Mouse (Mus musculus) embryo, embryonic 10.5 days (tissue): ENCODE data around the gene Icam5.

ENCODE experiments used
- DNase-seq: peaks from one replicate; pipeline ENCODE4 v3.0.0-alpha.2; 2015; ENCODE audit warnings: low spot score

Icam5 gene

GRCm38 (mm10) chr9:21014691-21015570, 16.9 kb upstream of the Icam5 start:
- DNase-seq, result no peak

- DNase-seq, result no peak
Measured at GRCm38 (mm10) chr9:21015571-21016130, 16.2 kb upstream of the Icam5 start, which contains the start of gene Icam1. Gene Icam1, plus strand, starts transcription at chr9:21015985.

GRCm38 (mm10) chr9:21016331-21017176, 15.3 kb upstream of the Icam5 start:
- DNase-seq, result no peak

- no peak for DNase-seq
Measured at GRCm38 (mm10) chr9:21017177-21017575, 14.7 kb upstream of the Icam5 start.

- DNase-seq, result no peak
Measured at GRCm38 (mm10) chr9:21018600-21018999, 13.3 kb upstream of the Icam5 start.

- DNase-seq, result no peak
Measured at GRCm38 (mm10) chr9:21021363-21021762, 10.5 kb upstream of the Icam5 start.

GRCm38 (mm10) chr9:21022288-21022687, 9.6 kb upstream of the Icam5 start:
- DNase-seq, result no peak

GRCm38 (mm10) chr9:21022726-21023125, 9.1 kb upstream of the Icam5 start:
- no peak for DNase-seq

- DNase-seq, result no peak
Measured at GRCm38 (mm10) chr9:21025258-21025810, 6.5 kb upstream of the Icam5 start.

- no peak for DNase-seq
Measured at GRCm38 (mm10) chr9:21026849-21027248, 5.0 kb upstream of the Icam5 start.

GRCm38 (mm10) chr9:21027774-21028290, 4.0 kb upstream of the Icam5 start:
- DNase-seq, result no peak

- DNase-seq, result no peak
Measured at GRCm38 (mm10) chr9:21028560-21029110, 3.2 kb upstream of the Icam5 start.

- DNase-seq, result peak; percentile 89
Measured at GRCm38 (mm10) chr9:21029291-21030054, 2.4 kb upstream of the Icam5 start, which contains the start of gene Icam4. Gene Icam4, plus strand, starts transcription at chr9:21029373.

- no peak for DNase-seq
Measured at GRCm38 (mm10) chr9:21030055-21030600, 1.7 kb upstream of the Icam5 start.

GRCm38 (mm10) chr9:21030781-21031250, 1.1 kb upstream of the Icam5 start:
- peak; percentile 93 for DNase-seq

- peak; percentile 72 for DNase-seq
Measured at GRCm38 (mm10) chr9:21031251-21031895, 500 bp upstream of the Icam5 start.

GRCm38 (mm10) chr9:21032491-21032890, 618 bp downstream of the Icam5 start:
- DNase-seq, result no peak

- peak; percentile 90 for DNase-seq
Measured at GRCm38 (mm10) chr9:21033136-21033535, 1.3 kb downstream of the Icam5 start.

GRCm38 (mm10) chr9:21034481-21035085, 2.7 kb downstream of the Icam5 start:
- no peak for DNase-seq
